Mouse (Mus musculus): ENCODE measurements around the gene Usp20.

DNA sequence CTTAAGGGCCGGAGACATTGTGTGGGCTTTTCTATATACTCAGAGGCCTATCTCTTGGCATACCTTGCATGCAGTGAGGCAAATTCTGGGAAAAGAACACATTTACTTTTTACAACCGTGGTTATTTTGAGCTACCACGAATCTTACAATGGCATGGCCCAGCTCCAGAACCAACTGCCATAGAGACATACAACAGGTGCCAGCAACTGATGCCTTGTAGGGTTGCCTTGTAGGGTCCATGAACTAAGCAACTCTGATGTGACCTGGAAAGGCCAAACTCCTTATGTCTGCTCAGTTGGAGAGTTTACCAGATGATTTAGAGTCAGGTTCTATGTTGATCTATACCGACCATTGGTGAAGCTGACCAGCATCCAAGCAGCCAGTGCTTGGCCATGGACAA lies 12.8 kb downstream of the Usp20 start:
- no peak for TF ChIP-seq TCF12 (IDR thresholded peaks at IDR 0.05; ENCODE audit: insufficient read depth, poor library complexity, severe bottlenecking)
- TF ChIP-seq CEBPB (IDR thresholded peaks at IDR 0.05; ENCODE audit: insufficient read depth, poor library complexity, severe bottlenecking): no peak
- no peak for TF ChIP-seq POLR2A (IDR thresholded peaks at IDR 0.05; ENCODE audit: insufficient read length, low read depth)
- TF ChIP-seq MAX (IDR thresholded peaks at IDR 0.05; ENCODE audit: low read depth): no peak
- TF ChIP-seq USF1 (IDR thresholded peaks at IDR 0.05; ENCODE audit: low read depth): no peak
- TF ChIP-seq MYOG (IDR thresholded peaks at IDR 0.05; ENCODE audit: control insufficient read depth in 1 of 3, insufficient read depth in 1 of 3, insufficient read length in 2 of 3, low read depth in 2 of 3): peak in 2 of 3 experiments; percentile 29 to 52
- TF ChIP-seq TCF3 (IDR thresholded peaks at IDR 0.05; ENCODE audit: insufficient read length, low read depth): no peak
- no peak for TF ChIP-seq E2F4 (IDR thresholded peaks at IDR 0.05; ENCODE audit: insufficient read depth)
- no peak for TF ChIP-seq REST (IDR thresholded peaks at IDR 0.05; ENCODE audit: insufficient read depth, insufficient read length)
- no peak for TF ChIP-seq POLR2AphosphoS2 (IDR thresholded peaks at IDR 0.05; ENCODE audit: insufficient read length, low read depth)

All from myocyte (in vitro differentiated cells).